Comparison of ENCODE assay signal across 9 mouse cellular contexts in the genomic region with DNA sequence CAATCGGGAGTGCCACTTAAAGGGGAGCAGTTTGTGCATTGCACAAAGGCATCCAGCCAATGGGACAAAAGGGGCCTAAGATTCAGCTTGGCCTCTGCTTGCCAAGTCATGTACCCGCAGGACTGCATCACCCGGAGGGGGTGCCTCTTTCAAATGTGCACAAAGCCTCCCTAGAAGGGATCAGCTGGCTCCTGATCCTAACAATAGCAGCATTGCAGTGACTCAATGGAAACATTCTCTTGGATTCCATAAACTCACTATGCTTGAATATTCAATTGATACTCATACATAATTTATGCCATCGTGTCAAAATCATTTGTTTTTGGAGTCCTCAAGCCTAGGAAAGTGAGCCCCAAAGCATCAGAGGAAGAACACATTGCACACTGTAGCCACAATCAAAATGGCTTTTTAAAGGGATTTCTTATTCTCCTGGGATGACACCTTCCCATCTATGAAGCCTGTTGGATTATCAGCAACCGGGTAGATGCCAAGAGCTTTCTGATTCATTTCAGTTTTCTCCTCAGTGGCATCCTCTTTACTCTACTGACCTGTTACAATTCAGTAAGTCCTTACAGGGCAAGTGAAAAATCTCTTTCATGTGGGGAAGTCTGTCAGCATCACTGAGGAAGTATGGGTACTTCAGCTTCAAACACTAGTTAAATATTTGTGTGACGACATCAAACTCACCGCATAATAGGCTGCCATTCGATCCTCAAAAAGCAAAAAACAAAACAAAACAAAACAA. TPM values are rescaled to one million over a fixed set of nuclear protein-coding genes. Genes with fewer than 3 reads are reported as not detected.
A peak's percentile ranks its signal among the peaks of the same experiment; 100 is the strongest.
DNase-seq lines count a peak whose midpoint lies in the region; ATAC-seq lines count a peak whose summit lies in the region.
"Had no signal": no experiment of that assay in that cellular context is flagged by ENCODE, and none has a peak within 500 bp of the region (broad histone marks: within the 10 kb centered on the region; RNA-seq: fewer than 3 reads in every experiment).

No protein-coding gene starts in this region.

- no peak overlapping the region for H3K4me2 ChIP-seq in hindbrain, embryonic 13.5 days

- no peaks in the 10 kb centered on the region for H3K36me3 ChIP-seq in hindbrain, embryonic 13.5 days

- H3K27ac ChIP-seq in hindbrain, embryonic 13.5 days = peak overlapping the region; percentile 56

- peak; percentile 93 for ATAC-seq in hindbrain, embryonic 13.5 days (ENCODE audit: low FRiP score)

- WGBS in hindbrain, embryonic 13.5 days = 30% methylated on average over 8 of the region's 8 CpGs

- DNase-seq in embryo, embryonic 11 days = peak; percentile 55
- no peak for DNase-seq in embryo, embryonic 9.5 days (ENCODE audit: extremely low spot score)
- peak; percentile 42 to 77 for DNase-seq in left cerebral cortex, postnatal 25 days (ENCODE audit: low spot score in 2 of 2)
- DNase-seq in right cerebral cortex, postnatal 10 days (ENCODE audit: low spot score in 2 of 2) = peak; percentile 82 to 88
- no peak for DNase-seq in adrenal gland, adult 2 months
- no peak for DNase-seq in spleen, adult 18-20 months
- DNase-seq in urinary bladder, postnatal 25 days (ENCODE audit: low spot score) = no peak
- DNase-seq: lung, postnatal 14 days had no signal

- no peaks in the 10 kb centered on the region; the same call in 1 of the 2 replicates for H3K9me3 ChIP-seq in hindbrain, embryonic 13.5 days

- H3K27me3 ChIP-seq in hindbrain, embryonic 13.5 days = no peaks in the 10 kb centered on the region

- no peak overlapping the region for H3K4me3 ChIP-seq in hindbrain, embryonic 13.5 days

- intact Hi-C loops in left cerebral cortex, postnatal 25 days (cut with DNase I) = no loop called here

- 0 out of 2 replicates have a peak, but pooled peaks cover 3% of the 10 kb centered on the region for H3K4me1 ChIP-seq in hindbrain, embryonic 13.5 days (replicated peaks)

- no peak overlapping the region for H3K9ac ChIP-seq in hindbrain, embryonic 13.5 days

RNA-seq across cellular contexts. Expression of gene Cemip2, which starts 54.1 kb away (rescaled TPM):
- polyA plus RNA-seq in hindbrain, embryonic 13.5 days (2015; fragmentation: Nextera tagmentation; extraction: Ambion mirVana) = 49.1 and 54.1 TPM in 2 replicates
- total RNA-seq in left cerebral cortex, postnatal 25 days (2021) = 10 to 100 TPM; 12.9 to 13.8 TPM
- total RNA-seq in adrenal gland, adult 2 months (2021) = 10 to 100 TPM; 16.4 to 21.6 TPM
- polyA plus RNA-seq in adrenal gland, adult 2 months (2012; rRNA removed) = 3.3 and 3.7 TPM in 2 replicates

Comparison
In these comparisons a context has a peak if more than half of its experiments do, and no peak if none do; other contexts are left out.
1. DNase-seq: peak in embryo, embryonic 11 days (single experiment), left cerebral cortex, postnatal 25 days (2 of 2) and right cerebral cortex, postnatal 10 days (2 of 2); none in embryo, embryonic 9.5 days (single experiment), adrenal gland, adult 2 months (single experiment), spleen, adult 18-20 months (0 of 2) and urinary bladder, postnatal 25 days (single experiment).